Mouse (Mus musculus) spleen, adult 2 months (tissue): ENCODE results near the gene Acox1. TPM values are rescaled to one million over a fixed set of nuclear protein-coding genes. Genes with fewer than 3 reads are reported as not detected.

Experiments
- DNase-seq, 2 experiments: peaks; one replicate each; pipeline versions ENCODE4 v3.0.0 to v3.0.0-alpha.2; 2012 to 2021; ENCODE audit warnings: low spot score in 2 of 2, low read depth in 1 of 2
- H3K27ac ChIP-seq: fragments of 200-500 bp; 2 replicates; pipeline ENCODE4 v1.5.1; 2012; ENCODE audit warnings: low read length, inconsistent platforms; ENCODE audit not compliant: insufficient read depth
- H3K27me3 ChIP-seq: fragments of 200-500 bp; 2 replicates; pipeline ENCODE4 v1.6.1; 2012; ENCODE audit warnings: mild to moderate bottlenecking, moderate library complexity, low read length, inconsistent platforms; ENCODE audit not compliant: control insufficient read depth, insufficient read depth
- H3K36me3 ChIP-seq: fragments of 200-500 bp; 2 replicates; pipeline ENCODE4 v1.6.1; 2012; ENCODE audit warnings: mild to moderate bottlenecking, low read length, inconsistent platforms; ENCODE audit not compliant: control insufficient read depth, insufficient read depth
- H3K4me1 ChIP-seq: fragments of 200-500 bp; 2 replicates; pipeline ENCODE4 v1.6.1; 2011; ENCODE audit warnings: inconsistent platforms; ENCODE audit not compliant: control insufficient read depth, insufficient read depth, insufficient read length
- H3K4me3 ChIP-seq: fragments of 200-500 bp; 2 replicates; pipeline ENCODE4 v1.5.1; 2011; ENCODE audit warnings: mild to moderate bottlenecking, inconsistent platforms; ENCODE audit not compliant: insufficient read depth, insufficient read length; ENCODE audit errors: extremely low read depth
- CTCF ChIP-seq: fragments of 200-500 bp; IDR thresholded peaks from 2 replicates; pipeline ENCODE4 v1.5.1; 2011; ENCODE audit warnings: mild to moderate bottlenecking, inconsistent platforms; ENCODE audit not compliant: insufficient read depth, insufficient read length, insufficient replicate concordance; ENCODE audit errors: extremely low read depth
- POLR2A ChIP-seq: fragments of 200-500 bp; IDR thresholded peaks from 2 replicates; pipeline ENCODE4 v1.6.1; 2011; ENCODE audit warnings: low read depth, low read length, inconsistent platforms
- WGBS: fragments of 180-500 bp; shearing (Covaris S2); methylation state at CpG from one replicate; pipeline ENCODE4 v1.1.7; 2018; 5-methylcytosine and 5-hydroxymethylcytosine counted together
- polyA plus RNA-seq: library from polyadenylated mRNA; depleted of rRNA; stranded (reverse); fragments of >200 nt; gene quantifications from 2 replicates; pipeline ENCODE4 v1.2.3, GENCODE M21; 2012; rRNA removed

The Acox1 gene
- 12.9 TPM in 2 replicates for polyA plus RNA-seq

DNA sequence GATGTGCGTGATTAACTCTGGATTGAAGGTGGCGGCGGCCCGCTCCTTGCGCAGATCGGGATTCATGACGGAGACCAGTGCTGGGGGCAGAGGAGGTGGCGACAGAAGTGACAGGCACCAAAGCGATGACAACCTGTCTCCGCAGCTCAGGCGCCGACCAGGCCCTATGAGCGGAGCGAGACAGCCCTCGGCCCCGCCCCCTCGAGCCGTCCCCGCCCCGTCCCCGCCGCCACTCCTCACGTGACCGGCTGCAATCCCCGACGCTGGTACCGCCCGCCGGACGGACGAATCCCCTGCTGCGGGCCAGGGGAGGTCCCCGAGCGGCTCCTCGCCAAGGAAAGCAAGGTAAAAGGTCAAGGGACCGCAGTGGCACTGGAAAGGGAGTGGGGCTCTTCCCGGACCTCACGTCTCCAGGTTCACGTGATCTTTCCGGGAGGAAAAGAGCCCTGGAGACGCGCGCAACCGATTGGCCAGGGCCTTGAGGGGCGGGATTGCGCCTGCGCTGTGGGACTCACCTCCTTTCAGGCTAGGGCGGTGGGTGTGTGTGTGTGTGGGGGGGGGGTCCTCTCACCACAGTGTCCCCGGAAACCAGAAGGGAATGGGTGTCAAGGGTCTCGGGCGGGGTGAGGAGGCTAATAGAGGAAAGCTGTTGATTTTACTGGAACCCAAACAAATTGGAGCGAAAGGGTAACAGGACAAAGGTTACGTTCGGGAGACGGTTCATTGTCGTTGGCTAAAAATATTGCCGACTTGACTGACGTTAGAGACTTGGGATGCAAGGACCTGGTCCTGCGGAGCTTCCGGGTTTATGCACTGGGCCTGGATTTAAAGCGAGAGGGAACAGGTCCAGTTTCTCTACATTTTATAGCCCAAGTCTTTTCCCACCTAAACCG, at the start of gene Acox1, which contains the start of gene Ten1:
Gene Acox1, minus strand, starts transcription at position 407 of the 893 bp plus-strand sequence.
Gene Ten1, plus strand, starts transcription at position 217 of the 893 bp plus-strand sequence.
- peak; percentile 67 for TF ChIP-seq POLR2A
- TF ChIP-seq CTCF = no peak
- WGBS = under 1% methylated on average over 62 of the region's 62 CpGs
- Histone ChIP-seq H3K27me3 (no peaks in the 10 kb centered on the region), H3K27ac (peak within 1 kb of the TSS; percentile 89), H3K4me3 (peak within 1 kb of the TSS; percentile 94), H3K4me1 (peaks cover 5% of the 10 kb centered on the region; the same call in 1 of the 2 replicates), H3K36me3 (no peaks in the 10 kb centered on the region)
- peak; percentile 84 to 92 for DNase-seq

DNA sequence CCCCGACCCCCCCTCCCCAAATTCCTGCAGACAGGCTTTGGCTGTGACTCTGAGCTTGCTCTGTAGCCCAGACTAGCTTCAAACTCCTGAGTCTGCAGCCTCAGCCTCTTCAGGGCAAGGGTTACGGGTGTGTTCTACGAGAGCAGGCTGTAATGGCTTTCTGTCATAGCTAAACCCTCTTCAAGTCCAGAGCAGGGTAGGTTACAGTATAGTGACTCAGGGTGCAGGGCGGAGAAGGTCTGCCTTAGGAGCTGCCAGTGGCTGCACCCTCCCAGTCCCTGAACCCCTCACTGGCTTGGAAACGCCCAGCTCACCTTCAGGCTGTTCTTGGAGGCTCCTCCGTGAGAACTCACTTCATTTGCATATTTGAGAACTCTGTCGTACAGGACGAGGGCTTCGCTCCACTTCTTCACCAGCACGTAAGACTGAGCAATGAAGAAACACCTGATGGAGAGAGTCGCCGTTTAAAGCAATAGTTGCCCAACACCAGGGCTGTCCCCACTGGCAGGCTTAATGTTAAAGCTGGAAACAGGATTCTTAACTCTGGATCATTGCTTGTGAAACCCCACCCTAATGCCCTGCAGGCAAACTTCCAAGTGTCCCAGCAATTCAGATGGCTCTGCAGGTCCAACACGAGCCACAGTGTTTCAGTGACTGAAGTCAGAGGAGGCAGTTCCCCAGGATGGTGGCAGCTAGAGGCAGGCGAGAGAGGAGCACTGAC, 48.8 kb upstream of the Acox1 start:
- Histone ChIP-seq H3K36me3 (peaks cover 70% of the 10 kb centered on the region), H3K4me1 (no peaks in the 10 kb centered on the region), H3K27me3 (no peaks in the 10 kb centered on the region), H3K27ac (no peak overlapping the region), H3K4me3 (no peak overlapping the region)
- DNase-seq = no peak
- TF ChIP-seq CTCF (no peak), POLR2A (no peak)
- 90% methylated on average over 14 of the region's 14 CpGs for WGBS

DNA sequence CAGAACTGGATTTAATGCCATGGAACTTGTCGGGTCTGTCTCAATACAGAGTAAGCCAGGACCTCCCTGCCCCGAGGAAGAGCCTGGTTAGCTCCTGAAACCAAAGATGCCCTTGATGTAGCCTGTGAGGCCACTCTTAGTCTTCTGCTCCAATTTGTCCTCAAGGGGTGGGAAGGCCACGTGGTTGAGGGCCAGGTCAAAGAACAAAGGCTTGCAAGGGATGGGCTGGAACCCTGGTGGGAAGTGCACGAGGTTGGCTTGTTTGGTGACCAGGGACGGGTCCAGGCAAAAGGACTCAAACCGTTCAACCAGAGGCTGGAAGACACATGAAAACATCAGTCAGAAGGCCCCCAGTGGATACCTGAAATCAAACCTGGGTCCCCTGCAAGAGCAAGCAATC, 46.8 kb upstream of the Acox1 start:
- WGBS = 91% methylated on average over 6 of the region's 6 CpGs
- Histone ChIP-seq H3K4me3 (no peak overlapping the region), H3K36me3 (peaks cover 54% of the 10 kb centered on the region), H3K4me1 (no peaks in the 10 kb centered on the region), H3K27me3 (no peaks in the 10 kb centered on the region), H3K27ac (no peak overlapping the region)
- no peak for DNase-seq
- TF ChIP-seq POLR2A = no peak
- TF ChIP-seq CTCF = no peak

DNA sequence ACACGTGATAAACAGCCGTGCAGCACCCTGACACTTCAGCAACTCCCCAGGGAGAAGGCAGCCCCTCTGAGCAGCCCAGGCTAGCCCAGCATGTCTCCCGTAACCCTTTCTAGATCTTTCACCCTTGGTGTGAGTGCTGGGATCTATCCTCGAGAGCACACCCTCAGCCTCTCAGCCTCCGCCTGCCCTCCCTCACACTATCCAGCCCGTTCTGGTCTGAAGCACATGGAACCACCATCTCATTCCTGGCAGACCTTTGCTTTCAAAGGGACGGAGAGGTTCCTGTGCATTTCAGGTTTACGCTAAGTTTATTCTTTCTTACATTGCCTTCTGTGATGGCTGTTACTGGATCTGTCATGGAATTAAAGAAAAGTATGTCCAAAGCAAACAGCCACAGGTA, 45.7 kb upstream of the Acox1 start:
- DNase-seq = no peak
- no peak overlapping the region for H3K27ac ChIP-seq
- H3K27me3 ChIP-seq = no peaks in the 10 kb centered on the region
- peaks cover 44% of the 10 kb centered on the region for H3K36me3 ChIP-seq
- no peak overlapping the region for H3K4me3 ChIP-seq
- 91% methylated on average over 8 of the region's 8 CpGs for WGBS
- TF ChIP-seq CTCF = no peak
- no peak for TF ChIP-seq POLR2A
- H3K4me1 ChIP-seq = no peaks in the 10 kb centered on the region

DNA sequence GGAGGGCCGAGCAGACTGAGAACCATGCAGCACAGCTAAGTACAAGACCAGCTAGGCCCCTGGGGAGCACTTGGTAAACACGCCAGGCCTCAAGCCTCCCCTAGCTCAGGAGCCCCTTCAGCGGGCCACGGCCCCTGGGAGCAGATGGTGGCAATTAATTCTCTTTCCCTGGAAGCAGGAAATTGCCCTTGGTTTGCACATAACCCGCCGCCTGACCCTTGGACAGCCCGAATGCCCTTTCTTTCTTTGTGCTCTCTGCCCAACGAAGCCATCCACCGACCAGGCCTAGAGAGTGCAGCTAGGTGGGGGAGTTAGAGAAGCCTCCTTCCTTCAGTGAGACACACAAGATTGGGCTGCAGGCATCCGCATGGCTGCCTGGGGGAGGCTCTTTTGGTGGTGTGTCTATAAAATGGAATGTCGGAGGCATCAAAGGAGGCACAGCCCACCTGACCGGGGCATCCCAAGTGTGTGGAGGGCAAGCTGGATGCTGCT, 42.9 kb upstream of the Acox1 start:
- Histone ChIP-seq H3K4me3 (no peak overlapping the region), H3K36me3 (peaks cover 21% of the 10 kb centered on the region), H3K4me1 (no peaks in the 10 kb centered on the region), H3K27me3 (peaks cover 2% of the 10 kb centered on the region; the same call in 1 of the 2 replicates), H3K27ac (no peak overlapping the region)
- no peak for TF ChIP-seq CTCF
- no peak for TF ChIP-seq POLR2A
- WGBS = 76% methylated on average over 12 of the region's 12 CpGs
- DNase-seq = no peak

DNA sequence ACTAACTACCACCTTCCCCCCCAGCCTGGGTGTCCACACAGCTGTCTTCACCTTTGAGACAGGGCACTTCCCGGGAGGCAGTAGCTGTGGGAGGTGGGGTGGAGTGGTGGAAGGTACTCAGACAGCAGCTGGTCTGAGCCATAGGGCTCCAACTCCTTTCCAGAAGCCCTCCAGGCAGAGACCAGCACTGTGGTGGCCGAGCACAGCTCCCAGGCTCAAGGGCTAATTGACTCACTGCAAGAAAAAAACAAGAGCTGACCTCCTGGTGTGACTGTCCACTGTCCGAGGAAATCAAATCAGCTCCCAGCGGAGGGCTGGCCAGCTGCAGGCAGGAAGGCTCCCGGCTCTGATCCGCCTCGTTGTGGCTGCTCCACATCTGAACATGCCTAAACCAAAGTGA, 41.0 kb upstream of the Acox1 start:
- Histone ChIP-seq H3K4me3 (no peak overlapping the region), H3K4me1 (no peaks in the 10 kb centered on the region), H3K27me3 (peaks cover 2% of the 10 kb centered on the region; the same call in 1 of the 2 replicates), H3K27ac (no peak overlapping the region), H3K36me3 (peaks cover 3% of the 10 kb centered on the region; the same call in 1 of the 2 replicates)
- WGBS = 86% methylated on average over 7 of the region's 7 CpGs
- DNase-seq = no peak
- no peak for TF ChIP-seq CTCF
- no peak for TF ChIP-seq POLR2A
